Mouse (Mus musculus) MEL (cell line): ENCODE data around the gene Efna5. TPM values are rescaled to one million over a fixed set of nuclear protein-coding genes. Genes with fewer than 3 reads are reported as not detected.

Experiments
- DNase-seq: peaks from one replicate; pipeline ENCODE4 v3.0.0; 2011; ENCODE audit warnings: low read depth, low spot score
- H3K27ac ChIP-seq: 2 replicates; pipeline ENCODE4 v1.5.1; 2012; ENCODE audit warnings: low read depth, mild to moderate bottlenecking, control low read depth, low read length, moderate library complexity; ENCODE audit not compliant: control insufficient read depth
- H3K27me3 ChIP-seq, 2 experiments: fragments of 150-350 bp in 1 of 2; sonication (generic) in 1 of 2; 2 replicates each; pipeline ENCODE4 v1.6.1; 2012; ENCODE audit warnings: low read length in 2 of 2, mild to moderate bottlenecking in 2 of 2, improper control_type of control experiment in 1 of 2, moderate library complexity in 1 of 2; ENCODE audit not compliant: insufficient read depth in 2 of 2, control insufficient read depth in 1 of 2
- H3K36me3 ChIP-seq, 2 experiments: 2 replicates each; pipeline ENCODE4 v1.6.1; 2012 to 2014; ENCODE audit warnings: low read length in 2 of 2, improper control_type of control experiment in 1 of 2, inconsistent platforms in 1 of 2, mild to moderate bottlenecking in 1 of 2; ENCODE audit not compliant: insufficient read depth in 2 of 2, control insufficient read depth in 1 of 2
- H3K4me1 ChIP-seq, 2 experiments: fragments of 150-350 bp in 1 of 2; sonication (generic) in 1 of 2; 2 replicates each; pipeline ENCODE4 v1.6.1; 2012; ENCODE audit warnings: low read length in 2 of 2, improper control_type of control experiment in 1 of 2, mild to moderate bottlenecking in 1 of 2; ENCODE audit not compliant: insufficient read depth in 2 of 2, control insufficient read depth in 1 of 2
- H3K4me3 ChIP-seq, 2 experiments: fragments of 150-350 bp in 1 of 2; sonication (generic) in 1 of 2; 2 replicates each; pipeline ENCODE4 v1.5.1; 2012; ENCODE audit warnings: low read depth in 2 of 2, low read length in 2 of 2, mild to moderate bottlenecking in 2 of 2, moderate library complexity in 2 of 2, control low read depth in 1 of 2, improper control_type of control experiment in 1 of 2; ENCODE audit not compliant: control insufficient read depth in 1 of 2, insufficient read depth in 1 of 2
- H3K79me2 ChIP-seq: 2 replicates; pipeline ENCODE4 v1.6.1; 2012; ENCODE audit warnings: mild to moderate bottlenecking, low read length, moderate library complexity; ENCODE audit not compliant: control insufficient read depth, poor library complexity, insufficient read depth
- H3K9ac ChIP-seq: 2 replicates; pipeline ENCODE4 v1.6.1; 2012; ENCODE audit warnings: low read depth, mild to moderate bottlenecking, control low read depth, low read length, moderate library complexity; ENCODE audit not compliant: control insufficient read depth, poor library complexity, severe bottlenecking
- H3K9me3 ChIP-seq: fragments of 150-350 bp; sonication (generic); replicated peaks from 2 replicates; pipeline ENCODE4 v1.6.1; 2012; ENCODE audit warnings: mild to moderate bottlenecking, low read length, improper control_type of control experiment, moderate library complexity; ENCODE audit not compliant: insufficient read depth
- BHLHE40 ChIP-seq: IDR thresholded peaks from 2 replicates; pipeline ENCODE4 v1.6.1; 2012; ENCODE audit warnings: low read depth, mild to moderate bottlenecking, inconsistent platforms, low read length, improper control_type of control experiment, borderline replicate concordance
- CHD1 ChIP-seq: IDR thresholded peaks from 2 replicates; pipeline ENCODE4 v1.6.1; 2012; ENCODE audit warnings: low read depth, mild to moderate bottlenecking, inconsistent platforms, low read length, improper control_type of control experiment
- CHD2 ChIP-seq: IDR thresholded peaks from 2 replicates; pipeline ENCODE4 v1.6.1; 2011; ENCODE audit warnings: low read length, improper control_type of control experiment
- CTCF ChIP-seq, 3 experiments: IDR thresholded peaks in 2 of 3; conservative IDR thresholded peaks in 1 of 3; 2 replicates each; pipeline ENCODE4 v1.5.1; 2011 to 2012; ENCODE audit warnings: low read length in 3 of 3, low read depth in 2 of 3, mild to moderate bottlenecking in 2 of 3, improper control_type of control experiment in 1 of 3, inconsistent platforms in 1 of 3, mixed read lengths in 1 of 3, moderate library complexity in 1 of 3; ENCODE audit not compliant: control insufficient read depth in 1 of 3, insufficient read depth in 1 of 3, poor library complexity in 1 of 3, severe bottlenecking in 1 of 3
- E2F4 ChIP-seq: IDR thresholded peaks from 2 replicates; pipeline ENCODE4 v1.6.1; 2011; ENCODE audit warnings: low read depth, low read length, improper control_type of control experiment, borderline replicate concordance
- EP300 ChIP-seq, 2 experiments: IDR thresholded peaks; 2 replicates each; pipeline ENCODE4 v1.6.1; 2011; ENCODE audit warnings: improper control_type of control experiment in 2 of 2, low read length in 2 of 2, low read depth in 1 of 2, mild to moderate bottlenecking in 1 of 2
- ETS1 ChIP-seq: IDR thresholded peaks from 2 replicates; pipeline ENCODE4 v1.6.1; 2012; ENCODE audit warnings: low read depth, mild to moderate bottlenecking, inconsistent platforms, low read length, improper control_type of control experiment, moderate library complexity
- GATA1 ChIP-seq: IDR thresholded peaks from 2 replicates; pipeline ENCODE4 v1.6.1; 2011; ENCODE audit warnings: low read depth, low read length, improper control_type of control experiment
- HCFC1 ChIP-seq: IDR thresholded peaks from 2 replicates; pipeline ENCODE4 v1.6.1; 2012; ENCODE audit warnings: low read depth, mild to moderate bottlenecking, inconsistent platforms, low read length, improper control_type of control experiment, moderate library complexity
- JUND ChIP-seq: IDR thresholded peaks from 2 replicates; pipeline ENCODE4 v1.6.1; 2011; ENCODE audit warnings: low read depth, mild to moderate bottlenecking, improper control_type of control experiment, low read length
- KAT2A ChIP-seq: conservative IDR thresholded peaks from 2 replicates; pipeline ENCODE4 v1.6.1; 2012; ENCODE audit warnings: low read depth, low read length, improper control_type of control experiment, inconsistent platforms
- MAFK ChIP-seq: IDR thresholded peaks from 2 replicates; pipeline ENCODE4 v1.6.1; 2011; ENCODE audit warnings: low read depth, mild to moderate bottlenecking, low read length, improper control_type of control experiment, borderline replicate concordance
- MAX ChIP-seq: IDR thresholded peaks from 2 replicates; pipeline ENCODE4 v1.6.1; 2011; ENCODE audit warnings: low read length, improper control_type of control experiment
- MAZ ChIP-seq: IDR thresholded peaks from 2 replicates; pipeline ENCODE4 v1.6.1; 2012; ENCODE audit warnings: low read depth, mild to moderate bottlenecking, inconsistent platforms, low read length, improper control_type of control experiment
- MEF2A ChIP-seq: IDR thresholded peaks from 2 replicates; pipeline ENCODE4 v1.6.1; 2014; ENCODE audit warnings: low read depth, mild to moderate bottlenecking, inconsistent platforms, low read length, improper control_type of control experiment; ENCODE audit not compliant: poor library complexity, insufficient replicate concordance, severe bottlenecking; ENCODE audit errors: extremely low read depth
- MXI1 ChIP-seq: IDR thresholded peaks from 2 replicates; pipeline ENCODE4 v1.6.1; 2011; ENCODE audit warnings: mild to moderate bottlenecking, low read depth, low read length, improper control_type of control experiment
- MYC ChIP-seq: IDR thresholded peaks from 2 replicates; pipeline ENCODE4 v1.6.1; 2011; ENCODE audit warnings: low read depth, mild to moderate bottlenecking, low read length, improper control_type of control experiment, moderate library complexity
- NELFE ChIP-seq: IDR thresholded peaks from 2 replicates; pipeline ENCODE4 v1.6.1; 2011; ENCODE audit warnings: low read depth, low read length, improper control_type of control experiment
- POLR2A ChIP-seq, 2 experiments: IDR thresholded peaks; 2 replicates each; pipeline ENCODE4 v1.6.1; 2011 to 2012; ENCODE audit warnings: low read length in 2 of 2, mild to moderate bottlenecking in 2 of 2, control low read depth in 1 of 2, improper control_type of control experiment in 1 of 2, low read depth in 1 of 2, moderate library complexity in 1 of 2; ENCODE audit not compliant: control insufficient read depth in 1 of 2, insufficient read depth in 1 of 2, poor library complexity in 1 of 2
- RAD21 ChIP-seq: IDR thresholded peaks from 2 replicates; pipeline ENCODE4 v1.6.1; 2011; ENCODE audit warnings: mild to moderate bottlenecking, low read depth, low read length, improper control_type of control experiment
- SIN3A ChIP-seq: IDR thresholded peaks from 2 replicates; pipeline ENCODE4 v1.6.1; 2012; ENCODE audit warnings: low read length, improper control_type of control experiment, inconsistent platforms
- TCF12 ChIP-seq: IDR thresholded peaks from 2 replicates; pipeline ENCODE4 v1.6.1; 2014; ENCODE audit warnings: low read depth, mild to moderate bottlenecking, inconsistent platforms, low read length, improper control_type of control experiment, moderate library complexity
- UBTF ChIP-seq: IDR thresholded peaks from 2 replicates; pipeline ENCODE4 v1.6.1; 2012; ENCODE audit warnings: low read depth, mild to moderate bottlenecking, inconsistent platforms, low read length, improper control_type of control experiment, moderate library complexity, borderline replicate concordance; ENCODE audit not compliant: insufficient read depth
- USF1 ChIP-seq: IDR thresholded peaks from 2 replicates; pipeline ENCODE4 v1.6.1; 2014; ENCODE audit warnings: low read depth, mild to moderate bottlenecking, inconsistent platforms, low read length, improper control_type of control experiment, moderate library complexity
- USF2 ChIP-seq, 2 experiments: IDR thresholded peaks; 2 replicates each; pipeline ENCODE4 v1.6.1; 2011 to 2012; ENCODE audit warnings: improper control_type of control experiment in 2 of 2, low read length in 2 of 2, borderline replicate concordance in 1 of 2, inconsistent platforms in 1 of 2, low read depth in 1 of 2, mild to moderate bottlenecking in 1 of 2; ENCODE audit not compliant: insufficient read depth in 1 of 2
- ZC3H11A ChIP-seq: IDR thresholded peaks from 2 replicates; pipeline ENCODE4 v1.6.1; 2012; ENCODE audit warnings: low read depth, mild to moderate bottlenecking, inconsistent platforms, low read length, improper control_type of control experiment
- ZMIZ1 ChIP-seq: IDR thresholded peaks from 2 replicates; pipeline ENCODE4 v1.6.1; 2012; ENCODE audit warnings: low read depth, mild to moderate bottlenecking, inconsistent platforms, low read length, improper control_type of control experiment, moderate library complexity
- polyA plus RNA-seq, 2 experiments: library from polyadenylated mRNA; stranded (reverse) in 1 of 2; unstranded in 1 of 2; fragments of >175 nt in 1 of 2; fragments of >200 nt in 1 of 2; gene quantifications; 2 replicates each; pipeline versions ENCODE4 v1.2.1 to v1.2.4; 2012; ENCODE audit warnings: low replicate concordance in 2 of 2, low read depth in 1 of 2; ENCODE audit not compliant: insufficient read length in 2 of 2, insufficient read depth in 1 of 2, missing spikeins in 1 of 2
- total RNA-seq: library from RNA; depleted of rRNA; stranded (reverse); fragments of 300-350 nt; gene quantifications from 2 replicates; pipeline ENCODE4 v1.2.3, GENCODE M21; 2012

Efna5 gene
- total and polyA plus RNA-seq, 3 experiments = not detected

- Histone ChIP-seq H3K4me1 (peaks cover 3 to 8% of the 10 kb centered on the region in 2 experiments; a peak in 3 of 4 replicates), H3K79me2 (no peaks in the 10 kb centered on the region), H3K9me3 (no peaks in the 10 kb centered on the region), H3K36me3 (peaks cover 0 to 24% of the 10 kb centered on the region in 2 experiments; a peak in 2 of 4 replicates), H3K4me3 (no peak overlapping the region), H3K27ac (no peak overlapping the region), H3K9ac (no peak overlapping the region), H3K27me3 (no peaks in the 10 kb centered on the region)
- DNase-seq = no peak
- no peak for TF ChIP-seq SIN3A
- TF ChIP-seq MAFK = no peak
- no peak for TF ChIP-seq USF2 (IDR thresholded peaks at IDR 0.05; ENCODE audit: borderline replicate concordance in 1 of 2, insufficient read depth in 1 of 2, low read depth in 1 of 2, low read length in 2 of 2)
- no peak for TF ChIP-seq UBTF
- TF ChIP-seq JUND = no peak
- no peak for TF ChIP-seq GATA1
- no peak for TF ChIP-seq ZMIZ1
- TF ChIP-seq MYC = no peak
- TF ChIP-seq CHD1 = no peak
- TF ChIP-seq ETS1 = no peak
- no peak for TF ChIP-seq KAT2A
- no peak for TF ChIP-seq CTCF (IDR thresholded peaks at IDR 0.05 in 2 of 3, conservative IDR thresholded peaks at IDR 0.05 in 1 of 3; ENCODE audit: control insufficient read depth in 1 of 3, insufficient read depth in 1 of 3, low read depth in 2 of 3, low read length in 3 of 3, poor library complexity in 1 of 3, severe bottlenecking in 1 of 3)
- TF ChIP-seq ZC3H11A = no peak
- TF ChIP-seq MXI1 = no peak
- no peak for TF ChIP-seq E2F4
- no peak for TF ChIP-seq MAZ
Observed at GRCm38 (mm10) chr17:62752381-62752889, 128.7 kb downstream of the Efna5 start.

GRCm38 (mm10) chr17:62750647-62751046 lies 130.5 kb downstream of the Efna5 start:
- H3K9me3 ChIP-seq = no peaks in the 10 kb centered on the region
- no peaks in the 10 kb centered on the region for H3K79me2 ChIP-seq
- H3K4me3 ChIP-seq = no peak overlapping the region
- H3K27me3 ChIP-seq = no peaks in the 10 kb centered on the region
- DNase-seq = no peak
- TF ChIP-seq MAZ (no peak), BHLHE40 (no peak), EP300 (IDR thresholded peaks at IDR 0.05; ENCODE audit: low read depth in 1 of 2, low read length in 2 of 2) (no peak), RAD21 (no peak), ETS1 (no peak), USF1 (no peak), HCFC1 (no peak), NELFE (no peak), GATA1 (no peak), CHD2 (no peak), POLR2A (IDR thresholded peaks at IDR 0.05; ENCODE audit: control insufficient read depth in 1 of 2, insufficient read depth in 1 of 2, low read depth in 1 of 2, low read length in 2 of 2, poor library complexity in 1 of 2) (no peak), MAX (no peak), MXI1 (no peak), MEF2A (no peak), TCF12 (no peak), CHD1 (no peak), JUND (no peak), SIN3A (no peak)
- peaks cover 0 to 21% of the 10 kb centered on the region in 2 experiments; a peak in 2 of 4 replicates for H3K36me3 ChIP-seq
- no peak overlapping the region for H3K9ac ChIP-seq
- peaks cover 3 to 5% of the 10 kb centered on the region in 2 experiments; a peak in 3 of 4 replicates for H3K4me1 ChIP-seq
- no peak overlapping the region for H3K27ac ChIP-seq
